Mouse (Mus musculus) megakaryocyte, embryonic 14.5 days (primary cell): Measurements from ENCODE around the gene Gga2. TPM values are rescaled to one million over a fixed set of nuclear protein-coding genes. Genes with fewer than 3 reads are reported as not detected.

Experiments
- H3K27me3 ChIP-seq: replicated peaks from 2 replicates; pipeline ENCODE3; 2012; ENCODE audit warnings: inconsistent platforms
- H3K36me3 ChIP-seq: replicated peaks from 2 replicates; pipeline ENCODE3; 2012; ENCODE audit warnings: low read length, inconsistent platforms, mixed read lengths
- H3K4me1 ChIP-seq: 2 replicates; pipeline ENCODE4 v1.6.1; 2012; ENCODE audit warnings: inconsistent platforms
- H3K4me3 ChIP-seq: replicated peaks from 2 replicates; pipeline ENCODE3; 2012; ENCODE audit warnings: moderate library complexity, mild to moderate bottlenecking, inconsistent platforms
- H3K9me3 ChIP-seq: 2 replicates; pipeline ENCODE4 v1.6.1; 2012; ENCODE audit warnings: inconsistent platforms
- FLI1 ChIP-seq: IDR thresholded peaks from 2 replicates; pipeline ENCODE4 v1.6.1; 2012; ENCODE audit warnings: low read length, inconsistent platforms, mixed read lengths
- GATA1 ChIP-seq: IDR thresholded peaks from 3 replicates; pipeline ENCODE4 v1.6.1; 2012; ENCODE audit warnings: mixed read lengths, low read length, inconsistent platforms, borderline replicate concordance
- polyA plus RNA-seq: library from polyadenylated mRNA; stranded (reverse); fragments of >175 nt; gene quantifications from 2 replicates; pipeline ENCODE4 v1.2.3, GENCODE M21; 2012; ENCODE audit warnings: low replicate concordance; ENCODE audit not compliant: insufficient read depth

The Gga2 gene
- polyA plus RNA-seq, 1 experiment = 32.9 TPM

DNA sequence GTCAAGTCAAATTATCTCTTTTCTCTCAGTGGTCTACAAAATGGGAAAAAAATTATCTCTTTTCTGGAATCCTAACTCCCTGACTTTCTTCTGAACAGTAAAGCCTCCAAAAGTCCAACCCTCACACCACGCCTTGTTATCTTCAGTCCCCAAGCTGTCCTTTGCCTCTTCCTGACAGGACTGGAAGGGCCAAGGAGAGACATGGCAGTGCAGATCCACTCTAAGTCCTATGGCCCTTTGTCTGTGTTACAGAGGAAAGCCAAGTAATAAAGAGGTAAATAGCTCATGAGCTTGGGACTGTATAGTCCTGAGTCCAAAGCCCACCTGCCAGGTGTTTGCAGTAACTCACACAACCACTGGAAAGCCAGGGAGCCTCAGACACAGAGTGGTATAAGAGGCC is 24.7 kb upstream of the Gga2 start:
- peaks cover 65% of the 10 kb centered on the region for H3K4me1 ChIP-seq
- TF ChIP-seq GATA1 = no peak
- no peak for TF ChIP-seq FLI1
- H3K9me3 ChIP-seq = no peaks in the 10 kb centered on the region
- peak overlapping the region; percentile 75 for H3K4me3 ChIP-seq
- H3K27me3 ChIP-seq = no peaks in the 10 kb centered on the region
- peaks cover 52% of the 10 kb centered on the region for H3K36me3 ChIP-seq

DNA sequence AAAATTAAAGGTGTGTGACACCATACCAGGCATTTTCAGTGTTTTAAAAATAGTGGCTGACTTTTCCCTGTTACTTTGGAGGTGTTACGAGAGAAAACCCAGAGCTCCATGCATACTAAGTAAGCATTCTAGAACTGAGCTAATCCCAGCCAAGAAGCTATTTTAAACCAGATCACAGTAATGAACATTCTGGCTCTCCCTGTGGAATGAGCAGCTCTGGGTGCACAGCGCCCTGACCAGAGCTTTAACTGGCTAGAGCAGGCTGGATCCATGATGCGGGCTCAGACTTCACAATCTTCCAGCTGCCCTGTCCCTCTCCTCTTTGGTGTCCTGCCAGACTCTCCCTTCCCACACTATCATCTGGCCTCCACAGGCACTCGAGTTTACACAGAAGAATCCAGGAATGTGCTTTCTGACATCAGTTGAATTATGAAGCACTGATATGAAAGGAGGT is 24.2 kb upstream of the Gga2 start:
- TF ChIP-seq FLI1 = no peak
- no peak for TF ChIP-seq GATA1
- H3K4me1 ChIP-seq = peaks cover 65% of the 10 kb centered on the region
- no peaks in the 10 kb centered on the region for H3K9me3 ChIP-seq
- peak overlapping the region; percentile 83 for H3K4me3 ChIP-seq
- no peaks in the 10 kb centered on the region for H3K27me3 ChIP-seq
- peaks cover 54% of the 10 kb centered on the region for H3K36me3 ChIP-seq

DNA sequence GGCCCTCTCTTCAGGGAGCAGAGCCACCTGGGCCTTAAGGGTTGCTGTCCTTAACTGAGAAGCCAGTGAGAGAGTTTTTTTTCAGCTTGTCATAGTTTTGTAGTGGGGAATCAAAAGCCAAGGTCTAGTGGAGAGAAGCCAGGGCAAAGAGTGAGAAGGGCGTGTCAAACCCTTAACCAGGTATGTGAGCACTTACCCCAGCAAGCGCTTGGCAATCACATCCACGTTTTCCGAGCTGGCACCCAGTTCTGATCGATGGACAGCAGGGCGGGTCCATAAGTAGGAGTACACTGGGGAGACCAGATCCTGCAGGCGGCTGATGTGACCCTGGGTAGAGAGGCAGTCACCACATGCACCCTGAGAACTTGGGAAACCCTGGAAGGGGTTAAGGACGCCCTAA is 23.1 kb upstream of the Gga2 start:
- Histone ChIP-seq H3K27me3 (no peaks in the 10 kb centered on the region), H3K4me1 (peaks cover 67% of the 10 kb centered on the region), H3K36me3 (peaks cover 62% of the 10 kb centered on the region), H3K9me3 (no peaks in the 10 kb centered on the region), H3K4me3 (no peak overlapping the region)
- TF ChIP-seq GATA1 = no peak
- TF ChIP-seq FLI1 = no peak

DNA sequence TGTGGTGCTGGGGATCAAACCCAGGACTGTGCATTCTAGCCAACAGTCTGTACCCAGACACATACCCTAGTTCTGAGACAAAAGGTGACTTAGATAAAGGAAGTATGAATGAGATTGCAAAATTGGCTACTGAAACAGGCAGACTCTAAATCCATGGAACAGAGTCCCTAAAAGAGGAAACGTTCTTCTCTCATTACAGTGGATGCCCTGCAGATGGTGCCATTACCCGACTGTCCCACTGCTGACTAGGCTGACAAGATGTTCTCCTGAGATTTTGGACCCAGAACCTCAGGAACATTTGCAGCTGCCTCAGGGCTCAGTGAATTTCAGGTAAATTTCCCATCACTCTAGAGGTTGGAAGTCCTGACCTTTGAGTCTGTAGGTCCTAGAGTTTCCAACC is 13.3 kb upstream of the Gga2 start:
- Histone ChIP-seq H3K4me1 (peaks cover 49% of the 10 kb centered on the region), H3K4me3 (no peak overlapping the region), H3K36me3 (peaks cover 25% of the 10 kb centered on the region), H3K27me3 (no peaks in the 10 kb centered on the region), H3K9me3 (no peaks in the 10 kb centered on the region)
- TF ChIP-seq FLI1 (no peak), GATA1 (no peak)

DNA sequence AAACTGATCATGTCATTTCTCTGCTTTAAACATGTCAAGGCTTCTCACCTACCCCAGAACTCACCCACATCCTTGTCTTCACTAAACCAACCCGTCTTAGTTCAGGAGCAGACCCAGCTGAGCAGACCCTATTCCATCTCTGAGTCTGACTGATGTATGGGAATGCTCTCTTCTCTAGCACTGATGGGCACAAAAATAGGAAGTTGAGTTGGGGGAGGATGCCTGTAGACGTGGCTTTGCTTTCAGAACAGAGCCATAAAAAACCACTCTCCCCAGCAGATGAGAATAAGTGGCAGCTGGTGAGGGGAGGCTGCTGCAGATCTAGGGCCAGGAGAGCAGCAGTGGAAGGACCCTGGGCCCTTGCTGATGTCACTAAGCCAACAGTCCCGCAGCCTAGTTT is 12.3 kb upstream of the Gga2 start:
- peaks cover 15% of the 10 kb centered on the region for H3K36me3 ChIP-seq
- H3K4me1 ChIP-seq = peaks cover 59% of the 10 kb centered on the region
- TF ChIP-seq GATA1 = no peak
- TF ChIP-seq FLI1 = no peak

DNA sequence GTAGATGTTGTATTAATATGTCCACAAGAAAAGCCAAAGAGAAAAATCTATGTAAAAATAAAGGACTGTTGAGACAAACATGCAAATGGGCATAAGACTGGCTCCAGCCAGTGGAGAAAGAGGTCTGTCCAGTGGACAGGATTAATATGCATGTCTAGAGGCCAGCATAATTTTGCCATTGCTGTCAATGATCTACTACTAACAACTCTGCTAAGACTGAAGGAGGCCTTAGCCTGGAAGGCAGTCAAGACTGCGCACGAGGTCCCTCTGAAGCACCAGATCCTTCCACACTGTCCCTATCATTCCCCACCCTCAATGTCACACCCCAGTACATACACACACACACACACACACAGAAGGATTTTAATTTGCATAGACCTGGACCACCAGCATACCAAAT is 1.1 kb upstream of the Gga2 start:
- Histone ChIP-seq H3K4me3 (no peak overlapping the region), H3K27me3 (no peaks in the 10 kb centered on the region), H3K4me1 (peaks cover 55% of the 10 kb centered on the region), H3K9me3 (no peaks in the 10 kb centered on the region), H3K36me3 (peaks cover 4% of the 10 kb centered on the region)
- no peak for TF ChIP-seq FLI1
- TF ChIP-seq GATA1 = no peak

More for the DNA sequence above, 12.3 kb upstream of the Gga2 start:
- Histone ChIP-seq H3K27me3 (no peaks in the 10 kb centered on the region), H3K9me3 (no peaks in the 10 kb centered on the region), H3K4me3 (no peak overlapping the region)

DNA sequence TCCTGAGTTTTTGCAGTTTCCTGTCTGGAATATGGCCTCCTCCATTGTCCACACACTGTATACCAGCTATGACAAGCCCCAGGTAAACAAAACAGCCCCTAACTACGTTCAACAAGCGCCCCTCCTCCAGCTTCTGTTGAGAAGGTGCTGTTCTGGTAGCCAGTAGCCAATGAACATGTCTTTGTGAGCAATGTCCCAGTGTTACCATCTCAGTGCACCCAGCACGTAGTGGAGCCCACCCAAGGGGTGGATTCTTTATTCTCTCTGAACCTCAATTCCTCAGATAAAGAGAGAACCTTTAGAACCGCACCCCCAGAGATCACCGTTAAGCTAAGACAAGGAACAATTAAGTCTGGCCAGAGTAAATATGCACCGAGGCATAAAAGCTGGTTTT is 752 bp downstream of the Gga2 start:
- H3K4me1 ChIP-seq = peaks cover 62% of the 10 kb centered on the region
- no peaks in the 10 kb centered on the region for H3K27me3 ChIP-seq
- H3K36me3 ChIP-seq = peaks cover 12% of the 10 kb centered on the region
- no peaks in the 10 kb centered on the region for H3K9me3 ChIP-seq
- TF ChIP-seq FLI1 (no peak), GATA1 (no peak)
- H3K4me3 ChIP-seq = peak overlapping the region; percentile 98

DNA sequence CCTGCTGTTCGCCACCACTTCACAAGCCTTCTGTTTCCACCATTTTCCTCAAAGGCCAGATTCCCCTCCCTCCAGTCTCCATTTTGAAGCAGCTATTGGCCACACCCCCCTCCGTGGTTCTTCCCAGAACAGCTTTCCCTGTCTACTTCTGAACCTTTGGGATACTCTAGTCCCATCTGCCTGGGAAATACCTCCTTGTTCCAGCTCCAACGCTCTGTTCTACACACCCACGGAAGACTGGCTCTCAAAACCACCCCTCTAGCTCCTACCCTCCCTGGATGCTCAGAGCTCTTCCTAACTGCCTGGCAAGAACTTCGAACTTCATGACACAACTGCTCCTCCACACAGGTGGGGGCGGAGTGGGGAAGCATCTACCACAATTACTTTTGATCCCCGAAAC is 2.0 kb downstream of the Gga2 start:
- Histone ChIP-seq H3K4me1 (peaks cover 66% of the 10 kb centered on the region), H3K4me3 (peak overlapping the region; percentile 55)
- TF ChIP-seq FLI1 = no peak
- no peak for TF ChIP-seq GATA1

DNA sequence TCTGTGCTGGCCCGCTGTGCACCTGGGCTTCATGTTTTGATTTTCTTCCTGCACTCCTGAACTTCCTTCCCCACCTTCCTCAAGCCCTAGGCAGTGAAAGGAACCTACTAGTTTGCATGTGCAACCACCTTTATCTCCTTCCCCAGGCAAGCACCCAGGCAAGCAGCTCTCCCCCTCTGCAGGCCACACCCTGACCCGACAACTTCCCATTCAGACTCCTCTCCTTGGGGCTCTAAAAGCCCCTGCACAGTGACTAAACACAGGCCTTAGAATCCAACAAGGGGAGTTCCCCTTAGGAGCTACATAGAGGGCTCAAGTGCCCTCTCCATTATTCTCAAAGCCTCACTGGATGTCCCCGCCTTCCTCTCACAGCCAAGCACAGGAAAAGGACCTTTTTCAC is 2.8 kb downstream of the Gga2 start:
- H3K27me3 ChIP-seq = no peaks in the 10 kb centered on the region
- peaks cover 69% of the 10 kb centered on the region for H3K4me1 ChIP-seq
- H3K4me3 ChIP-seq = peak overlapping the region; percentile 55
- no peak for TF ChIP-seq GATA1
- TF ChIP-seq FLI1 = no peak
- H3K36me3 ChIP-seq = peaks cover 25% of the 10 kb centered on the region
- H3K9me3 ChIP-seq = no peaks in the 10 kb centered on the region

More for the DNA sequence above, 2.0 kb downstream of the Gga2 start:
- Histone ChIP-seq H3K27me3 (no peaks in the 10 kb centered on the region), H3K9me3 (no peaks in the 10 kb centered on the region), H3K36me3 (peaks cover 20% of the 10 kb centered on the region)

DNA sequence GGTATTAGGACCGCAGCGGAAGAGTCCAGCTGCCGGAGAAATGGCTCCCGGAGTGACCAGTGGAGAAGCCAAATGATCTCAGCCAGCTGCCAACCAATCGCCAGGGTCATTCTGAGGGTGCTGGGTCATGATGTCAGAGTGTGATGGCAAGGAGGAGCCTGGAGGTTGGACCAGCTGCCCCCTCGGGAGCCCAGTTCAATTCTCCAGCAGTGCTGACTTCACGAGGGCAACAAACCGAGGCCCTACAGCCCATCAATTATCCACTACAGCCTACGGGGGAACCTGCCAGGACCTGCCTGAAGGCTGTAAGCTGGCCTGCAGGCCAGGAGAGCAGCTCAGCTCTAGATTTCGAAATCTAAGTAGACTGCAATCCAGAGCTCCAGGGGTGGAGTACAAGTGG is 5.3 kb downstream of the Gga2 start:
- Histone ChIP-seq H3K4me1 (peaks cover 77% of the 10 kb centered on the region), H3K36me3 (peaks cover 44% of the 10 kb centered on the region)
- TF ChIP-seq FLI1 = no peak
- no peak for TF ChIP-seq GATA1

DNA sequence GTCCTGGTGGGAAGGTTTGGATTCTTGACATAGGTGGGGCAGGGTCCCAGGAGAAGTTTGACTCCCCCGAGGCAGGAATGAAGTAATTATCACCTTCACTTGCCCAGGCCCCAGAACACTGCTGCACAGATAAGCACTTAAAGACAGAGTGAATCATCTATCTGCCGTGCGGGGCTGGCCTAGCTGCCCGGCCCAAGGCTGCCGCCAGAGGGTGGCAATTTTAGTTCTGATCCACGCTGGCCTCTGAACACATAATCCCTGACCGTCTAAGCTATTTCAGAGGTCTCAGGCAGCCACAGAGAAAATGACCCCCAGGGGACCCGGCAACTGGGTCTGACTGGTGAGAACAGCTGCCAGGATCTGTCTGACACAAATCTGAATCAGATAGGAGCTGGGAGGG is 5.9 kb downstream of the Gga2 start:
- Histone ChIP-seq H3K27me3 (no peaks in the 10 kb centered on the region), H3K36me3 (peaks cover 50% of the 10 kb centered on the region), H3K4me3 (no peak overlapping the region), H3K4me1 (peaks cover 72% of the 10 kb centered on the region), H3K9me3 (no peaks in the 10 kb centered on the region)
- TF ChIP-seq GATA1 = no peak
- TF ChIP-seq FLI1 = no peak

More for the DNA sequence above, 5.3 kb downstream of the Gga2 start:
- no peak overlapping the region for H3K4me3 ChIP-seq
- no peaks in the 10 kb centered on the region for H3K27me3 ChIP-seq
- H3K9me3 ChIP-seq = no peaks in the 10 kb centered on the region
